Mouse (Mus musculus): Measurements from ENCODE around the gene Mbip. TPM values are rescaled to one million over a fixed set of nuclear protein-coding genes. Genes with fewer than 3 reads are reported as not detected.
A peak's percentile ranks its signal among the peaks of the same experiment; 100 is the strongest.

Mbip gene
- polyA plus RNA-seq, 1 experiment from 2014 or later, result 58.8 TPM

- H3K4me2 ChIP-seq (ENCODE audit: low read length), result peak overlapping the region; percentile 25; the same call in 1 of the 2 replicates
- DNase-seq (ENCODE audit: low spot score) (peak; percentile 33), ATAC-seq (no peak)
- 4% methylated on average over 21 of the region's 21 CpGs for WGBS
- H3K36me3 ChIP-seq (ENCODE audit: control insufficient read depth, insufficient read depth, low read length), result no peaks in the 10 kb centered on the region
- 0 out of 2 replicates have a peak, but pooled peaks cover 6% of the 10 kb centered on the region for H3K27me3 ChIP-seq (replicated peaks; ENCODE audit: control insufficient read depth, insufficient read depth, low read length)
- no peak overlapping the region for H3K4me3 ChIP-seq (ENCODE audit: low read depth, low read length)
- H3K4me1 ChIP-seq (ENCODE audit: control insufficient read depth, insufficient read depth, low read length), result peaks cover 16% of the 10 kb centered on the region; the same call in 1 of the 2 replicates
- no peak overlapping the region for H3K27ac ChIP-seq (ENCODE audit: low read depth, low read length)
- H3K9ac ChIP-seq (ENCODE audit: low read length), result no peak overlapping the region
- no peaks in the 10 kb centered on the region for H3K9me3 ChIP-seq (replicated peaks; ENCODE audit: control insufficient read depth, low read length)
Observed at GRCm38 (mm10) chr12:56297921-56298830, 47.5 kb downstream of the Mbip start.

DNA sequence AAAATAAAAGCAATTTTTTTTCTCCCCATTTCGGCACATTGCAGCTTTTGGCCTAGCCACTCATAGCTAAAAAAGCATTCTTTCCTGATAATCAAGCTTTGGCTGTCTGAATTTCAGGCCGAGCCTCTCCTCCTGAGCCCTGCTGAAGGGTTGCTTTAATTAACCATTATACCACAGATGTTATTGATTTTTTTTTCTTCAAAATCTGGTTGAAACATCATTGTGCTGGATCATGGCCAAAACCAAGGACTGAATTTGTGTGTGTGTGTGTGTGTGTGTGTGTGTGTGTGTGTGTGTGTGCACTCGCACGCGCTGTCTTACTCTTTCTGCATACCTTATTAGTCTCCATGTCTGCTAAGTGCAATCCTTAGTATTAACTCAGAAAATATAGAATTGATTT, 48.6 kb downstream of the Mbip start:
- Histone ChIP-seq H3K27me3 (replicated peaks; ENCODE audit: control insufficient read depth, insufficient read depth, low read length) (0 out of 2 replicates have a peak, but pooled peaks cover 6% of the 10 kb centered on the region), H3K4me3 (ENCODE audit: low read depth, low read length) (no peak overlapping the region), H3K9me3 (replicated peaks; ENCODE audit: control insufficient read depth, low read length) (no peaks in the 10 kb centered on the region), H3K27ac (ENCODE audit: low read depth, low read length) (no peak overlapping the region), H3K4me1 (ENCODE audit: control insufficient read depth, insufficient read depth, low read length) (peaks cover 16% of the 10 kb centered on the region; the same call in 1 of the 2 replicates), H3K9ac (ENCODE audit: low read length) (no peak overlapping the region), H3K36me3 (ENCODE audit: control insufficient read depth, insufficient read depth, low read length) (no peaks in the 10 kb centered on the region), H3K4me2 (ENCODE audit: low read length) (no peak overlapping the region)
- ATAC-seq, result 0 out of 2 replicates have a peak, but pooled peaks have one; percentile 30
- peak; percentile 59 for DNase-seq (ENCODE audit: low spot score)
- WGBS, result 44% methylated on average over 5 of the region's 5 CpGs

DNA sequence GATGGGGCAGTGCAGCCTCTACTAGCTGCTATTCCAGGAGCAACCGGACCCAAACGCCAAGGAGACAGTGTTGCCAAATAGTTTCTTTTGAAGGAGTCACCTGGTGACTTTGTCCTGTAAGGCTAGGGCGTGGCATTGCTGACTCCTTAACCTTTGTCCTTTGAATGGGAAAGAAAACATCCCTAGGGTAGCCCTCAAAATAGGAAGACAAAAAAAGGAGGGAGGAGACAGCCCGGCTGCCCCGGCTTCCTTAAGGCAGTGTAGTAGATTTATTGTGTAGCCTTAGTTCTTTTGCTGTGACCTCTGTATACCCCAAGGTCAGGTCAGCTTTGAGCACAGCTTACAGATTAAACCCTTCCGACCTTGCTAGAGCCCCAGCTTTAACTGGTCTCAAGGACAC, 49.2 kb downstream of the Mbip start:
- Histone ChIP-seq H3K27me3 (replicated peaks; ENCODE audit: control insufficient read depth, insufficient read depth, low read length) (0 out of 2 replicates have a peak, but pooled peaks cover 6% of the 10 kb centered on the region), H3K4me2 (ENCODE audit: low read length) (no peak overlapping the region), H3K36me3 (ENCODE audit: control insufficient read depth, insufficient read depth, low read length) (no peaks in the 10 kb centered on the region), H3K9ac (ENCODE audit: low read length) (no peak overlapping the region), H3K27ac (ENCODE audit: low read depth, low read length) (no peak overlapping the region), H3K9me3 (replicated peaks; ENCODE audit: control insufficient read depth, low read length) (no peaks in the 10 kb centered on the region), H3K4me1 (ENCODE audit: control insufficient read depth, insufficient read depth, low read length) (peaks cover 14% of the 10 kb centered on the region; the same call in 1 of the 2 replicates), H3K4me3 (ENCODE audit: low read depth, low read length) (no peak overlapping the region)
- DNase-seq (ENCODE audit: low spot score) (no peak), ATAC-seq (no peak)
- WGBS, result 30% methylated on average over 6 of the region's 6 CpGs

- H3K9me3 ChIP-seq (replicated peaks; ENCODE audit: control insufficient read depth, low read length), result no peaks in the 10 kb centered on the region
- 87% methylated on average over 3 of the region's 3 CpGs for WGBS
- no peak overlapping the region for H3K27ac ChIP-seq (ENCODE audit: low read depth, low read length)
- ATAC-seq (no peak), DNase-seq (ENCODE audit: low spot score) (no peak)
- no peak overlapping the region for H3K4me3 ChIP-seq (ENCODE audit: low read depth, low read length)
- H3K9ac ChIP-seq (ENCODE audit: low read length), result no peak overlapping the region
- H3K4me1 ChIP-seq (ENCODE audit: control insufficient read depth, insufficient read depth, low read length), result peaks cover 11% of the 10 kb centered on the region; the same call in 1 of the 2 replicates
- H3K27me3 ChIP-seq (replicated peaks; ENCODE audit: control insufficient read depth, insufficient read depth, low read length), result 0 out of 2 replicates have a peak, but pooled peaks cover 6% of the 10 kb centered on the region
- H3K4me2 ChIP-seq (ENCODE audit: low read length), result no peak overlapping the region
- H3K36me3 ChIP-seq (ENCODE audit: control insufficient read depth, insufficient read depth, low read length), result no peaks in the 10 kb centered on the region
Observed at GRCm38 (mm10) chr12:56295160-56295559, 50.5 kb downstream of the Mbip start.

GRCm38 (mm10) chr12:56288548-56288947, 57.1 kb downstream of the Mbip start:
- H3K27ac ChIP-seq (ENCODE audit: low read depth, low read length), result no peak overlapping the region
- DNase-seq (ENCODE audit: low spot score), result no peak
- ATAC-seq, result no peak
- 86% methylated on average over 3 of the region's 3 CpGs for WGBS
- no peaks in the 10 kb centered on the region for H3K36me3 ChIP-seq (ENCODE audit: control insufficient read depth, insufficient read depth, low read length)
- H3K9ac ChIP-seq (ENCODE audit: low read length), result no peak overlapping the region
- no peak overlapping the region for H3K4me3 ChIP-seq (ENCODE audit: low read depth, low read length)
- H3K4me1 ChIP-seq (ENCODE audit: control insufficient read depth, insufficient read depth, low read length), result no peaks in the 10 kb centered on the region
- H3K27me3 ChIP-seq (replicated peaks; ENCODE audit: control insufficient read depth, insufficient read depth, low read length), result no peaks in the 10 kb centered on the region
- no peak overlapping the region for H3K4me2 ChIP-seq (ENCODE audit: low read length)
- no peaks in the 10 kb centered on the region for H3K9me3 ChIP-seq (replicated peaks; ENCODE audit: control insufficient read depth, low read length)

GRCm38 (mm10) chr12:56286828-56287227, 58.9 kb downstream of the Mbip start:
- H3K4me2 ChIP-seq (ENCODE audit: low read length), result no peak overlapping the region
- H3K4me3 ChIP-seq (ENCODE audit: low read depth, low read length), result no peak overlapping the region
- no peaks in the 10 kb centered on the region for H3K36me3 ChIP-seq (ENCODE audit: control insufficient read depth, insufficient read depth, low read length)
- 96% methylated on average over 14 of the region's 14 CpGs for WGBS
- DNase-seq (ENCODE audit: low spot score), result no peak
- H3K9ac ChIP-seq (ENCODE audit: low read length), result no peak overlapping the region
- H3K9me3 ChIP-seq (replicated peaks; ENCODE audit: control insufficient read depth, low read length), result no peaks in the 10 kb centered on the region
- no peak for ATAC-seq
- H3K4me1 ChIP-seq (ENCODE audit: control insufficient read depth, insufficient read depth, low read length), result no peaks in the 10 kb centered on the region
- no peaks in the 10 kb centered on the region for H3K27me3 ChIP-seq (replicated peaks; ENCODE audit: control insufficient read depth, insufficient read depth, low read length)
- no peak overlapping the region for H3K27ac ChIP-seq (ENCODE audit: low read depth, low read length)

DNA sequence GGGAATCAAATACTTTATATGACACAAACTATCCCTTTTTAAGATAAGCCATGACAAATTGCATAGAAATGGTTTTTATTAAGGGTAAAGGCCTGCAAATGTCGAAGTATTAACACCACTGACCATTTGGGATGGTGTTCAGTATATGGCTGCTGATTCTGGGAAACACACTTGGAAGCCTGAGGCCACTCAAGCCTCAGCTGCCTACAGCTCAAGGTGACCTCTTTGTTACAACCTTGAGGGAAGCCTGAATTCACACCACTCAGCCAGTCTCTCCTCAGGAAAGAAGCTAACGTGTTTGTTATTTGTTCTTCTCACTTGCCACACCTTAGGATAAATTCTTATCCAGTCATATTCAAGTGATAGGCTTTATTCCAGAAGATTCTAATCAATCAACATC, 61.5 kb downstream of the Mbip start:
- ATAC-seq, result no peak
- Histone ChIP-seq H3K9ac (ENCODE audit: low read length) (no peak overlapping the region), H3K4me2 (ENCODE audit: low read length) (no peak overlapping the region), H3K36me3 (ENCODE audit: control insufficient read depth, insufficient read depth, low read length) (no peaks in the 10 kb centered on the region), H3K9me3 (replicated peaks; ENCODE audit: control insufficient read depth, low read length) (no peaks in the 10 kb centered on the region), H3K27me3 (replicated peaks; ENCODE audit: control insufficient read depth, insufficient read depth, low read length) (no peaks in the 10 kb centered on the region), H3K27ac (ENCODE audit: low read depth, low read length) (no peak overlapping the region), H3K4me1 (ENCODE audit: control insufficient read depth, insufficient read depth, low read length) (no peaks in the 10 kb centered on the region), H3K4me3 (ENCODE audit: low read depth, low read length) (no peak overlapping the region)
- 71% methylated on average over 2 of the region's 2 CpGs for WGBS
- DNase-seq (ENCODE audit: low spot score), result no peak

GRCm38 (mm10) chr12:56281649-56282048, 64.0 kb downstream of the Mbip start:
- Histone ChIP-seq H3K4me1 (ENCODE audit: control insufficient read depth, insufficient read depth, low read length) (no peaks in the 10 kb centered on the region), H3K4me2 (ENCODE audit: low read length) (no peak overlapping the region), H3K27me3 (replicated peaks; ENCODE audit: control insufficient read depth, insufficient read depth, low read length) (no peaks in the 10 kb centered on the region), H3K27ac (ENCODE audit: low read depth, low read length) (no peak overlapping the region), H3K9ac (ENCODE audit: low read length) (no peak overlapping the region), H3K4me3 (ENCODE audit: low read depth, low read length) (no peak overlapping the region), H3K36me3 (ENCODE audit: control insufficient read depth, insufficient read depth, low read length) (no peaks in the 10 kb centered on the region), H3K9me3 (replicated peaks; ENCODE audit: control insufficient read depth, low read length) (no peaks in the 10 kb centered on the region)
- ATAC-seq (no peak), DNase-seq (ENCODE audit: low spot score) (no peak)
- WGBS, result 87% methylated on average over 3 of the region's 3 CpGs

Measured in forebrain, embryonic 14.5 days (tissue).